Mouse (Mus musculus) kidney, adult 2 months (tissue): Measurements from ENCODE around the gene Bcl2l13. TPM values are rescaled to one million over a fixed set of nuclear protein-coding genes. Genes with fewer than 3 reads are reported as not detected.

ENCODE experiments used
- DNase-seq: peaks from one replicate; pipeline ENCODE4 v3.0.0; 2021
- H3K27ac ChIP-seq: fragments of 200-500 bp; 2 replicates; pipeline ENCODE4 v1.5.1; 2012; ENCODE audit warnings: low read depth, low read length, control low read depth, inconsistent platforms; ENCODE audit not compliant: insufficient read depth
- H3K27me3 ChIP-seq: fragments of 200-500 bp; replicated peaks from 2 replicates; pipeline ENCODE4 v1.6.1; 2012; ENCODE audit warnings: mild to moderate bottlenecking, moderate library complexity, low read length, inconsistent platforms; ENCODE audit not compliant: control insufficient read depth, insufficient read depth
- H3K36me3 ChIP-seq: fragments of 200-500 bp; 2 replicates; pipeline ENCODE4 v1.6.1; 2012; ENCODE audit warnings: mild to moderate bottlenecking, moderate library complexity, low read length, inconsistent platforms; ENCODE audit not compliant: control insufficient read depth, insufficient read depth
- H3K4me1 ChIP-seq: fragments of 200-500 bp; 2 replicates; pipeline ENCODE4 v1.6.1; 2011; ENCODE audit warnings: low read length; ENCODE audit not compliant: control insufficient read depth, insufficient read depth
- H3K4me3 ChIP-seq: fragments of 200-500 bp; 2 replicates; pipeline ENCODE4 v1.5.1; 2011; ENCODE audit warnings: mild to moderate bottlenecking, low read depth, low read length, control low read depth; ENCODE audit not compliant: insufficient read depth
- CTCF ChIP-seq: fragments of 200-500 bp; conservative IDR thresholded peaks from 2 replicates; pipeline ENCODE4 v1.5.1; 2011; ENCODE audit warnings: low read depth, mild to moderate bottlenecking, control low read depth, low read length, moderate library complexity, mixed read lengths; ENCODE audit not compliant: insufficient read depth, insufficient read length
- POLR2A ChIP-seq: fragments of 200-500 bp; IDR thresholded peaks from one replicate; pipeline ENCODE4 v1.6.1; 2011; ENCODE audit warnings: low read depth, low read length, control low read depth
- WGBS: fragments of 180-500 bp; shearing (Covaris S2); methylation state at CpG from one replicate; pipeline ENCODE4 v1.1.7; 2018; 5-methylcytosine and 5-hydroxymethylcytosine counted together
- polyA plus RNA-seq: library from polyadenylated mRNA; depleted of rRNA; stranded (reverse); fragments of >200 nt; gene quantifications from 2 replicates; pipeline ENCODE4 v1.2.3, GENCODE M21; 2012; rRNA removed

Bcl2l13 gene
- polyA plus RNA-seq, 1 experiment, result 27.5 TPM

DNA sequence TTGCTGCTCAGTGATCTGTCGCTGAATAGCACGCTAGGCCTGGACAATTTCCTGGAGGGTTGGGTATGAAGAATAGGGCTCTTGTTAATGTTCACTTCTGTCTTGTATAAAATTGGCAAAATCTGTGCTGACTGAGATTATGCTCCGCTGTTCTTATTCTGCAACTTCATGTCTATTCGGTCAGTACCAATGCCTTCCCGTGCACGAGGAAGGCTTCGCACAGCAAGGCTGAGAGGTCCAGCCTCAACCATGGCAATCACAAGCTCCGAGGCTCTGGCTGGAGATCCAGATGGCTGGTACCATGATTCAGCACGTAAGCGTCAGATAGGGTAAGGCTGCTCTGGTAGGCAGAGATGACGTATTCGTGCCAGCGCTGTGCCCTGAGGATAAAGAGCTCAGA is 105.6 kb downstream of the Bcl2l13 start:
- WGBS, result 61% methylated on average over 13 of the region's 13 CpGs
- Histone ChIP-seq H3K36me3 (no peaks in the 10 kb centered on the region), H3K4me1 (peaks cover 3% of the 10 kb centered on the region; the same call in 1 of the 2 replicates), H3K27ac (peak overlapping the region; percentile 90), H3K4me3 (no peak overlapping the region), H3K27me3 (no peaks in the 10 kb centered on the region)
- no peak for TF ChIP-seq POLR2A
- TF ChIP-seq CTCF, result no peak
- peak; percentile 86 for DNase-seq

Other genes starting within 250 kb of the Bcl2l13 start
- gene Cecr2, start 169.8 kb upstream of the Bcl2l13 start, polyA plus RNA-seq, result 4.4 and 5.4 TPM in 2 replicates
- 0.03 and 0.08 TPM in 2 replicates for gene Slc25a18, start 62.6 kb upstream of the Bcl2l13 start, polyA plus RNA-seq
- gene Atp6v1e1, start 13.4 kb upstream of the Bcl2l13 start, polyA plus RNA-seq, result 418 and 428 TPM in 2 replicates
- 59.8 and 60.6 TPM in 2 replicates for gene Bid, start 80.6 kb downstream of the Bcl2l13 start, polyA plus RNA-seq